Mouse (Mus musculus) C2C12 (cell line): Measurements from ENCODE around the gene Sult6b2. TPM values are rescaled to one million over a fixed set of nuclear protein-coding genes. Genes with fewer than 3 reads are reported as not detected.

Experiments
- H3K27me3 ChIP-seq: one replicate; pipeline ENCODE4 v1.6.1; 2011; ENCODE audit not compliant: control insufficient read depth, insufficient read depth, insufficient read length
- H3K36me3 ChIP-seq: one replicate; pipeline ENCODE4 v1.6.1; 2011; ENCODE audit not compliant: control insufficient read depth, insufficient read depth
- H3K4me3 ChIP-seq: one replicate; pipeline ENCODE4 v1.5.1; 2011; ENCODE audit warnings: mild to moderate bottlenecking, control low read depth; ENCODE audit not compliant: poor library complexity, insufficient read depth, severe bottlenecking
- H3K79me2 ChIP-seq: one replicate; pipeline ENCODE4 v1.6.1; 2011; ENCODE audit not compliant: control insufficient read depth, insufficient read depth
- H3K79me3 ChIP-seq: one replicate; pipeline ENCODE4 v1.6.1; 2011; ENCODE audit warnings: low read depth, control low read depth
- H3ac ChIP-seq: one replicate; pipeline ENCODE3; 2011; ENCODE audit warnings: low read depth; ENCODE audit not compliant: control insufficient read depth, insufficient read length
- CEBPB ChIP-seq: IDR thresholded peaks from one replicate; pipeline ENCODE4 v1.6.1; 2011; ENCODE audit warnings: low read depth, mild to moderate bottlenecking, control low read depth, moderate library complexity
- CTCF ChIP-seq: IDR thresholded peaks from one replicate; pipeline ENCODE4 v1.5.1; 2011; ENCODE audit not compliant: control insufficient read depth, insufficient read depth, insufficient read length
- FOSL1 ChIP-seq: IDR thresholded peaks from one replicate; pipeline ENCODE4 v1.8.0; 2011; ENCODE audit warnings: mild to moderate bottlenecking, low read length; ENCODE audit not compliant: poor library complexity, insufficient read depth, severe bottlenecking
- MAX ChIP-seq: IDR thresholded peaks from one replicate; pipeline ENCODE4 v1.6.1; 2011; ENCODE audit warnings: mild to moderate bottlenecking, control low read depth
- MYOD1 ChIP-seq: IDR thresholded peaks from one replicate; pipeline ENCODE4 v1.6.1; 2011; ENCODE audit warnings: low read depth; ENCODE audit not compliant: control insufficient read depth, insufficient read length
- MYOG ChIP-seq: IDR thresholded peaks from one replicate; pipeline ENCODE4 v1.6.1; 2011; ENCODE audit not compliant: control insufficient read depth, insufficient read length; ENCODE audit errors: extremely low read depth
- USF1 ChIP-seq: IDR thresholded peaks from one replicate; pipeline ENCODE4 v1.6.1; 2011; ENCODE audit warnings: low read depth, mild to moderate bottlenecking, control low read depth, moderate library complexity
- polyA plus RNA-seq: library from polyadenylated mRNA; unstranded; fragments of >200 nt; fragmentation: generic; extraction: Trizol; gene quantifications from one replicate; pipeline ENCODE4 v1.2.1, GENCODE M21; 2012; ENCODE audit warnings: missing spikeins

Sult6b2 gene
- polyA plus RNA-seq, 1 experiment = not detected

- Histone ChIP-seq H3K79me2 (no peaks in the 10 kb centered on the region), H3K27me3 (no peaks in the 10 kb centered on the region), H3K79me3 (no peaks in the 10 kb centered on the region), H3K4me3 (no peak overlapping the region), H3ac (no peak overlapping the region), H3K36me3 (no peaks in the 10 kb centered on the region)
- TF ChIP-seq USF1 (no peak), CEBPB (no peak), FOSL1 (no peak), MAX (no peak), CTCF (no peak), MYOD1 (no peak), MYOG (no peak)
Measured at GRCm38 (mm10) chr6:142738225-142738624, 66.1 kb downstream of the Sult6b2 start.

- no peak overlapping the region for H3ac ChIP-seq
- H3K79me3 ChIP-seq = no peaks in the 10 kb centered on the region
- no peaks in the 10 kb centered on the region for H3K36me3 ChIP-seq
- H3K79me2 ChIP-seq = no peaks in the 10 kb centered on the region
- peak; percentile 24 for TF ChIP-seq CTCF
- no peak for TF ChIP-seq FOSL1
- H3K27me3 ChIP-seq = no peaks in the 10 kb centered on the region
- H3K4me3 ChIP-seq = no peak overlapping the region
Measured at GRCm38 (mm10) chr6:142735302-142736005, 68.8 kb downstream of the Sult6b2 start.

Other genes with a start within 250 kb of the Sult6b2 start
- not detected for gene Kcnj8, start 232.9 kb downstream of the Sult6b2 start, polyA plus RNA-seq
- under 0.01 TPM for gene Abcc9, start 102.2 kb downstream of the Sult6b2 start, polyA plus RNA-seq
- gene Cmas, start 47.8 kb downstream of the Sult6b2 start, polyA plus RNA-seq = 34.1 TPM
- gene St8sia1, start 159.9 kb upstream of the Sult6b2 start, polyA plus RNA-seq = not detected